Mouse (Mus musculus) kidney, embryonic 16.5 days (tissue): ENCODE measurements at regions not wholly inside any gene's neighbourhood (a gene's known extent, or its start where the extent isn't known, plus 50 kb on each side); places are given as distances from the start of the nearest gene placed in this dataset.

Experiments
- ATAC-seq: fragments of 200-750 bp; cut with Nextera tagmentation; 2 replicates; pipeline ENCODE4 v1.8.0; 2017; ENCODE audit warnings: moderate TSS enrichment; ENCODE audit not compliant: low FRiP score, low TSS enrichment
- H3K27ac ChIP-seq: fragments of 300-500 bp; sonication (generic); 2 replicates; pipeline ENCODE4 v1.5.1; 2014; ENCODE audit warnings: low read length
- H3K27me3 ChIP-seq: fragments of 300-500 bp; sonication (generic); 2 replicates; pipeline ENCODE4 v1.6.1; 2014; ENCODE audit warnings: low read length, control low read depth, mixed read lengths; ENCODE audit not compliant: insufficient read depth
- H3K36me3 ChIP-seq: fragments of 300-500 bp; sonication (generic); 2 replicates; pipeline ENCODE4 v1.6.1; 2014; ENCODE audit warnings: low read length, control low read depth, mixed read lengths; ENCODE audit not compliant: insufficient read depth
- H3K4me1 ChIP-seq: fragments of 300-500 bp; sonication (generic); 2 replicates; pipeline ENCODE4 v1.6.1; 2014; ENCODE audit warnings: low read length, control low read depth, mixed read lengths; ENCODE audit not compliant: insufficient read depth
- H3K4me2 ChIP-seq: fragments of 300-500 bp; sonication (generic); replicated peaks from 2 replicates; pipeline ENCODE4 v1.6.1; 2014; ENCODE audit warnings: low read depth, low read length
- H3K4me3 ChIP-seq: fragments of 300-500 bp; sonication (generic); 2 replicates; pipeline ENCODE4 v1.5.1; 2014; ENCODE audit warnings: mild to moderate bottlenecking, low read length
- H3K9ac ChIP-seq: fragments of 300-500 bp; sonication (generic); replicated peaks from 2 replicates; pipeline ENCODE4 v1.6.1; 2014; ENCODE audit warnings: low read length
- H3K9me3 ChIP-seq: fragments of 300-500 bp; sonication (generic); 2 replicates; pipeline ENCODE4 v1.6.1; 2016; ENCODE audit warnings: low read length, control low read depth
- WGBS: fragments of 180-500 bp; shearing (Covaris S2); extraction: QIAGEN DNeasy Blood & Tissue Kit; methylation state at CpG from one replicate; pipeline ENCODE4 v1.1.7; 2014; 5-methylcytosine and 5-hydroxymethylcytosine counted together

DNA sequence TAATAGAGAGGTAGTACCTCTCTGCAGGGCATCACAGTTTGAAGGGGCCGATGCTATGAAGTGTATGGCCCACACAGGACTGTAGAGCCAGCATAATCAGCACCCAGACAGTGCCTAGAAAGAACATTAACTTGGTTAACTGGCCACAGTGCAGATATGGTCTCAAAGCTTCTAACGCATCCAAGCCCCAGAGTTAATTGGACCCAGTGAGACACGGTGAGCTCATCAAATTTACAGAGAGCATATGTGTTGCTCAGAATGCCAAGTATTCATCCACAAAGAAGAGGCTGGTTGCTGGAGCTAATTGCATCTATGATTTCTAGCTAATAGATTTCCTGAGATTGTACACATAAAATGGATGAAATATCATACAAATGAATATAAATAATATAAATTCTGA, 2214.1 kb downstream of the Poteg start:
- Histone ChIP-seq H3K9me3 (no peaks in the 10 kb centered on the region), H3K9ac (no peak overlapping the region), H3K27ac (no peak overlapping the region), H3K4me3 (no peak overlapping the region), H3K36me3 (no peaks in the 10 kb centered on the region), H3K4me2 (no peak overlapping the region), H3K27me3 (no peaks in the 10 kb centered on the region), H3K4me1 (no peaks in the 10 kb centered on the region)
- ATAC-seq, result no peak
- 88% methylated on average over 3 of the region's 3 CpGs for WGBS

DNA sequence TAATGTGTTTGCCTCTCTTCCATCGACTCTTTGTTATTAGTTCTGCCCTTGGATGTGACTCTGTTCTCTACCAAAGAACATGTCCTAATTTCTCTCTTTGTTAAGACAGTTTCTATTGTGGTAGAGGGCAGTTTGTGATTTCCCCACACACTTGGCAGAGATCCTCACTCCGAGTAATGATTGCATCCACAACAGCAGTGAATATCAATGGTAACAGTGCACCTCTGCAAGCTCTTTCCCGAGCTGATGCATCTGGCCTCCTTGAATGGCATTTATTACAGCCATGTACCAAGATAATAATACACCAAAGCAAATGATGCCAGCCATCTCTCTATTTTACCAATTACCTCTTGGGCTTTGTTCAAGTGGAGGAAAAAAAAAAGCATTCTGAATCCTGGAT, 2228.4 kb downstream of the Poteg start:
- no peak for ATAC-seq
- Histone ChIP-seq H3K4me1 (no peaks in the 10 kb centered on the region), H3K27ac (no peak overlapping the region), H3K4me2 (no peak overlapping the region), H3K27me3 (no peaks in the 10 kb centered on the region), H3K4me3 (no peak overlapping the region), H3K9me3 (no peaks in the 10 kb centered on the region), H3K36me3 (no peaks in the 10 kb centered on the region), H3K9ac (no peak overlapping the region)
- WGBS, result 70% methylated on average over 3 of the region's 3 CpGs

DNA sequence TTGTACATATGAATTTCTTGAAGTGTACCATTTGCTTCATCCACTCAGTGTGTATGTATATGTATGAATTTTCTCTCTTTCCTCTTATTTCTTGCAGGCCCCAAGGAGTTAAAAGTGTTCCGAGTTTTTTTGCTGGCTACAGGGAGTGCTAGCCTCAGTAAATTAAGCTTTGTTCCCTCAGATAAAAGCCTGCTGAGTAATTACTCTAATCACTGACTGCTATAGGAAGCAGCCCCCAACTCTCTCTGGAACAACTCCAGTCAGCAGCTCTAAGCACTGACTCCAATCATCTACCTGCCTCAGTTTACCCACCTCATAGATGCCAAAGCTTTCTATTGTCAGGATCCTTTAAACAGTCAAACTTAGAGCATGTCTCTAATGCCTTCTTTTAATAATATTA, 2235.9 kb downstream of the Poteg start:
- no peak for ATAC-seq
- Histone ChIP-seq H3K9me3 (no peaks in the 10 kb centered on the region), H3K9ac (no peak overlapping the region), H3K36me3 (no peaks in the 10 kb centered on the region), H3K4me2 (no peak overlapping the region), H3K27ac (no peak overlapping the region), H3K4me3 (no peak overlapping the region), H3K4me1 (no peaks in the 10 kb centered on the region), H3K27me3 (no peaks in the 10 kb centered on the region)
- 41% methylated on average over 1 of the region's 1 CpGs for WGBS

DNA sequence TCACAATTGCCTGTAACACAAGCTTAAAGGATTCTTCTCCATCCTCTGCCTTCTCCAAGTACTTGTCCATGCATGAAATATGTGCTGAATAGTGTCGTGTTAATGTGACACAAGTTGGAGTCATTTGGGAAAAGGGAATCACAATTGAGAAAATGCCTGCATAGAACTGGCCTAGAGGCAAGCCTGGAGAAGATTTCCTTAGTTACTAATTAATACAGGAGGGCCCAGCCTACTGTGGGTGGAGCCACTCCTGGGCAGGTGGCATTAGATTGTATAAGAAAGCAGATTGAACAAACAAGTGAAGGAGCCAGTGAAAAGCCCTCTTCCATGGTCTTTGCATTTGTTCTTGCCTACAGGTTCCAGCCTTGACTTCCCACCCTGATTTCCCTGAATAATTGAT, 2239.1 kb downstream of the Poteg start:
- WGBS, result 72% methylated on average over 1 of the region's 1 CpGs
- no peak for ATAC-seq
- H3K36me3 ChIP-seq, result no peaks in the 10 kb centered on the region
- H3K27me3 ChIP-seq, result no peaks in the 10 kb centered on the region
- H3K9ac ChIP-seq, result no peak overlapping the region
- H3K4me2 ChIP-seq, result no peak overlapping the region
- H3K27ac ChIP-seq, result no peak overlapping the region
- no peak overlapping the region for H3K4me3 ChIP-seq
- no peaks in the 10 kb centered on the region for H3K4me1 ChIP-seq
- H3K9me3 ChIP-seq, result no peaks in the 10 kb centered on the region

DNA sequence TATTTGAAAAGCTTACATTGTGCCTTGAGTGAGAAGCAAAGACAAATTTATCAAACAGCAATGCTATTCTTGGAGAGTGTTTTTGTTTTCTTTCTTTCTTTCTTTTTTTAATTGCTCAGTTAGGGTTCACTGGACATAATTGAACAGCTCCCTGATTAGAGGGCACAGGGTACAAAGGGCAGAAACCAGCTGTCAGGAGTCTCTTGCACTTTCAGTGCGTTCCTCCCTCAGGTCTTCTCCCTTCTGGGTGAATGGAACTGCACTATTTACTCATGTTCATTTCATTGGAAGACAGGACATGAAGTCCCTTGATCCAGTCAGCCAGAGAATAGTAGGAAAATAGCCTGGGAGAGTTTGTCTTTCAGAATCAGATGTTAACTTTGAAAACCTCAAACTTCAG, 2248.2 kb downstream of the Poteg start:
- no peaks in the 10 kb centered on the region for H3K4me1 ChIP-seq
- no peak overlapping the region for H3K4me3 ChIP-seq
- H3K9me3 ChIP-seq, result no peaks in the 10 kb centered on the region
- no peaks in the 10 kb centered on the region for H3K27me3 ChIP-seq
- ATAC-seq, result peak; percentile 87
- no peak overlapping the region for H3K27ac ChIP-seq
- no peak overlapping the region for H3K9ac ChIP-seq
- H3K4me2 ChIP-seq, result no peak overlapping the region
- 7% methylated on average over 1 of the region's 1 CpGs for WGBS
- no peaks in the 10 kb centered on the region for H3K36me3 ChIP-seq
